Mouse (Mus musculus) limb, embryonic 12.5 days (tissue): Measurements from ENCODE around the gene Mipol1. TPM values are rescaled to one million over a fixed set of nuclear protein-coding genes. Genes with fewer than 3 reads are reported as not detected.
"Not testable (repeated sequence)": the region's sequence is repeated elsewhere in the genome, so short reads cannot be mapped to it uniquely, and the experiment has no call there.

ENCODE experiments used
- ATAC-seq: fragments of 200-750 bp; cut with Nextera tagmentation; 2 replicates; pipeline ENCODE4 v1.8.0; 2017; ENCODE audit warnings: low read depth, moderate TSS enrichment; ENCODE audit not compliant: insufficient number of reproducible peaks, insufficient read depth, low FRiP score, low TSS enrichment
- H3K27ac ChIP-seq: fragments of 300-500 bp; sonication (generic); 2 replicates; pipeline ENCODE4 v1.5.1; 2016; ENCODE audit warnings: mild to moderate bottlenecking, moderate library complexity
- H3K27me3 ChIP-seq: fragments of 300-500 bp; sonication (generic); 2 replicates; pipeline ENCODE4 v1.6.1; 2016; ENCODE audit warnings: mild to moderate bottlenecking, moderate library complexity
- H3K36me3 ChIP-seq: fragments of 300-500 bp; sonication (generic); 2 replicates; pipeline ENCODE4 v1.6.1; 2016; ENCODE audit warnings: mild to moderate bottlenecking, moderate library complexity
- H3K4me1 ChIP-seq: fragments of 300-500 bp; sonication (generic); replicated peaks from 2 replicates; pipeline ENCODE4 v1.6.1; 2016
- H3K4me2 ChIP-seq: fragments of 300-500 bp; sonication (generic); 2 replicates; pipeline ENCODE4 v1.6.1; 2016; ENCODE audit warnings: mild to moderate bottlenecking, moderate library complexity
- H3K4me3 ChIP-seq: fragments of 300-500 bp; sonication (generic); replicated peaks from 2 replicates; pipeline ENCODE4 v1.5.1; 2016; ENCODE audit warnings: mild to moderate bottlenecking
- H3K9ac ChIP-seq: fragments of 300-500 bp; sonication (generic); replicated peaks from 2 replicates; pipeline ENCODE4 v1.6.1; 2016; ENCODE audit warnings: mild to moderate bottlenecking, moderate library complexity
- H3K9me3 ChIP-seq: fragments of 300-500 bp; sonication (generic); 2 replicates; pipeline ENCODE4 v1.6.1; 2016; ENCODE audit warnings: mild to moderate bottlenecking, moderate library complexity
- WGBS: fragments of 180-500 bp; shearing (Covaris S2); methylation state at CpG from one replicate; pipeline ENCODE4 v1.1.7; 2016; 5-methylcytosine and 5-hydroxymethylcytosine counted together
- polyA plus RNA-seq: library from polyadenylated mRNA; unstranded; fragments of >200 nt; fragmentation: Nextera tagmentation; extraction: Ambion mirVana; gene quantifications from 2 replicates; pipeline ENCODE4 v1.2.1, GENCODE M21; 2016

Mipol1 gene
- polyA plus RNA-seq, 1 experiment from 2014 or later = 8.9 TPM

DNA sequence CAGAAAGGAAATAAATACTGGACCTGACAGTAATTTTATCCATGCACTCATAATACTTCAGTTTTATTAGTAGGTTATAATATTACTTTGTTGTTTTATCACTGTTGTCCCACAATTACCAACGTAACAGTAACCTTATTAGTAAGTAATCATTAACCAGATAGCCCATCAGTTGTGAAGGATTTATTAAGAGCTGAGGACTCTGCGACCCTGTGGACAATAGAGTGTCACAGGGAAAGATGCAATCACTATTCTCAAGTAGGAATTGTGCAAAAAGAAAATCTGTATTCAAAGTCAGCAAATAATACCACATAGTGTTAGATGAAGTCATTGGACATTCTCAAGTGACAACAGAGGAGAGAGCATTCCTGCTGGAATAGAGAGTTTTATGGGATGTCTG is 198.5 kb downstream of the Mipol1 start:
- no peak overlapping the region for H3K27ac ChIP-seq
- no peak overlapping the region for H3K4me2 ChIP-seq
- H3K9me3 ChIP-seq = no peaks in the 10 kb centered on the region
- no peak for ATAC-seq
- H3K9ac ChIP-seq = no peak overlapping the region
- no peaks in the 10 kb centered on the region for H3K4me1 ChIP-seq
- H3K27me3 ChIP-seq = no peaks in the 10 kb centered on the region
- 73% methylated on average over 2 of the region's 2 CpGs for WGBS
- H3K4me3 ChIP-seq = no peak overlapping the region
- H3K36me3 ChIP-seq = no peaks in the 10 kb centered on the region

GRCm38 (mm10) chr12:57436939-57437659 is 206.9 kb downstream of the Mipol1 start:
- H3K4me1 ChIP-seq, ATAC-seq, H3K27me3 ChIP-seq, H3K4me3 ChIP-seq, H3K36me3 ChIP-seq, H3K9ac ChIP-seq, H3K27ac ChIP-seq, H3K9me3 ChIP-seq, H3K4me2 ChIP-seq: not testable (repeated sequence)
- WGBS = 72% methylated on average over 8 of the region's 8 CpGs

- no peaks in the 10 kb centered on the region for H3K27me3 ChIP-seq
- no peak overlapping the region for H3K9ac ChIP-seq
- H3K36me3 ChIP-seq = no peaks in the 10 kb centered on the region
- no peaks in the 10 kb centered on the region for H3K9me3 ChIP-seq
- 76% methylated on average over 10 of the region's 10 CpGs for WGBS
- no peak overlapping the region for H3K4me3 ChIP-seq
- no peak overlapping the region for H3K27ac ChIP-seq
- H3K4me2 ChIP-seq = no peak overlapping the region
- H3K4me1 ChIP-seq = no peaks in the 10 kb centered on the region
- ATAC-seq = no peak
Observed at GRCm38 (mm10) chr12:57444281-57444903, 214.2 kb downstream of the Mipol1 start.

- H3K4me2 ChIP-seq = no peak overlapping the region
- no peaks in the 10 kb centered on the region for H3K36me3 ChIP-seq
- H3K9ac ChIP-seq = no peak overlapping the region
- no peak overlapping the region for H3K4me3 ChIP-seq
- H3K27me3 ChIP-seq = no peaks in the 10 kb centered on the region
- no peaks in the 10 kb centered on the region for H3K9me3 ChIP-seq
- H3K4me1 ChIP-seq = no peaks in the 10 kb centered on the region
- ATAC-seq = no peak
- no peak overlapping the region for H3K27ac ChIP-seq
- 90% methylated on average over 3 of the region's 3 CpGs for WGBS
Observed at GRCm38 (mm10) chr12:57447331-57447730, 217.1 kb downstream of the Mipol1 start.

DNA sequence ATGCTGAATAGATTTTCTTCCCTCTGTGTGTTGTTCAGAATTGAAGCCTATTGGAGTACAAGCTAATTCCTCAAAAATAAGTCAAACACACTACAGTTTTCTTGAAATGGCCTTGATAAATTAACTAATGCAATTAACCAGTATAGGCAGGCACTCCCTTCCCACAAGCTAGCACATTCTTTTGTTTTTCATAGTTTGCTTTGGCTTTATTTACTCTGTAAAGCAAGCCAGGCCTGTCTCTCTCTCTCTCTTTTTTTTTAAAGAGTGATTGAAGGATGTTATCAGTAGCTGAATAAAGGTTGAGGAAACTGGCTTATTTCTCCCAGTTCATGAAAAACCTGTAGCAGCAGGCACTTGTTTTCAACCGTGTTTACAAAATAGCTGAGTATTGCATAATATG is 219.1 kb downstream of the Mipol1 start:
- Histone ChIP-seq H3K27ac (no peak overlapping the region), H3K36me3 (no peaks in the 10 kb centered on the region), H3K9me3 (no peaks in the 10 kb centered on the region), H3K4me2 (no peak overlapping the region), H3K27me3 (no peaks in the 10 kb centered on the region), H3K9ac (no peak overlapping the region), H3K4me1 (no peaks in the 10 kb centered on the region), H3K4me3 (no peak overlapping the region)
- WGBS = 86% methylated on average over 1 of the region's 1 CpGs
- no peak for ATAC-seq

DNA sequence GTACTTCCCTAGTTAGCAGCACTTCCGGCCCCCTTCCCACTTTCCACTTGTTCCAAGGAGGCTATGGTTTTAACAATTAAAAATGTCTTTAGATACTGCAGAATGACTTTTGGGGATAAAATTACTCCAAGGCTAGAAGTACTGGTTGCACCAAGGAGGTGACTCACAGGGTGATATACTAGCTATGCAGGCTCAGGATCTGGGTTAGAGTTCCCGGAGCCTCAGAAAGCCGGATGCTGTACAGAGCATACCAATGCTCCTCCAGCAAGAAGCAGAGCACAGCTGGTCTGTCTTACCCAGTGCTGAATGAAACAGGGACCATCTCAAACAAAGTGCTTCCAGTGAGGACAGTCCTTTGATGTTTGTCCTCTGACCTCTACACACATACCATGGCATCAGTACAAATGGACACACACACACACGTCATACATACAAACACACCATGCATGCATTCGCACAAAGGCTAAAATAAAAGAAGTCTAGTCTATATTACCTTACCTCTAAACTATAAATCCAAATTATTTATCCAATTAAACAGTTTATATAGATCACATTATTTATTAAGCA is 219.9 kb downstream of the Mipol1 start:
- no peak for ATAC-seq
- Histone ChIP-seq H3K4me1 (no peaks in the 10 kb centered on the region), H3K9me3 (no peaks in the 10 kb centered on the region), H3K4me2 (no peak overlapping the region), H3K36me3 (no peaks in the 10 kb centered on the region), H3K9ac (no peak overlapping the region), H3K27ac (no peak overlapping the region), H3K4me3 (no peak overlapping the region), H3K27me3 (no peaks in the 10 kb centered on the region)
- WGBS = 87% methylated on average over 5 of the region's 5 CpGs

- no peaks in the 10 kb centered on the region for H3K9me3 ChIP-seq
- H3K4me3 ChIP-seq = no peak overlapping the region
- WGBS = 66% methylated on average over 4 of the region's 4 CpGs
- no peak overlapping the region for H3K27ac ChIP-seq
- no peak overlapping the region for H3K9ac ChIP-seq
- no peak overlapping the region for H3K4me2 ChIP-seq
- no peak for ATAC-seq
- no peaks in the 10 kb centered on the region for H3K36me3 ChIP-seq
- 0 out of 2 replicates have a peak, but pooled peaks cover 5% of the 10 kb centered on the region for H3K4me1 ChIP-seq
- H3K27me3 ChIP-seq = no peaks in the 10 kb centered on the region
Observed at GRCm38 (mm10) chr12:57456911-57457310, 226.7 kb downstream of the Mipol1 start.

GRCm38 (mm10) chr12:57457339-57457738 is 227.1 kb downstream of the Mipol1 start:
- no peak overlapping the region for H3K27ac ChIP-seq
- no peak overlapping the region for H3K4me3 ChIP-seq
- no peak overlapping the region for H3K9ac ChIP-seq
- H3K27me3 ChIP-seq = no peaks in the 10 kb centered on the region
- no peaks in the 10 kb centered on the region for H3K36me3 ChIP-seq
- 45% methylated on average over 4 of the region's 4 CpGs for WGBS
- no peaks in the 10 kb centered on the region for H3K9me3 ChIP-seq
- no peak for ATAC-seq
- H3K4me2 ChIP-seq = no peak overlapping the region
- H3K4me1 ChIP-seq = 0 out of 2 replicates have a peak, but pooled peaks cover 5% of the 10 kb centered on the region

GRCm38 (mm10) chr12:57464520-57465334 is 234.5 kb downstream of the Mipol1 start:
- Histone ChIP-seq H3K4me2 (no peak overlapping the region), H3K36me3 (no peaks in the 10 kb centered on the region), H3K4me3 (no peak overlapping the region), H3K4me1 (0 out of 2 replicates have a peak, but pooled peaks cover 5% of the 10 kb centered on the region), H3K27ac (no peak overlapping the region), H3K9me3 (no peaks in the 10 kb centered on the region), H3K27me3 (no peaks in the 10 kb centered on the region), H3K9ac (no peak overlapping the region)
- WGBS = 84% methylated on average over 12 of the region's 12 CpGs
- ATAC-seq = no peak

- Histone ChIP-seq H3K4me3 (no peak overlapping the region), H3K27me3 (no peaks in the 10 kb centered on the region), H3K4me1 (no peaks in the 10 kb centered on the region), H3K4me2 (no peak overlapping the region), H3K9ac (no peak overlapping the region), H3K27ac (no peak overlapping the region), H3K36me3 (no peaks in the 10 kb centered on the region), H3K9me3 (no peaks in the 10 kb centered on the region)
- ATAC-seq = no peak
- 83% methylated on average over 8 of the region's 8 CpGs for WGBS
Observed at GRCm38 (mm10) chr12:57471786-57472185, 241.6 kb downstream of the Mipol1 start.

DNA sequence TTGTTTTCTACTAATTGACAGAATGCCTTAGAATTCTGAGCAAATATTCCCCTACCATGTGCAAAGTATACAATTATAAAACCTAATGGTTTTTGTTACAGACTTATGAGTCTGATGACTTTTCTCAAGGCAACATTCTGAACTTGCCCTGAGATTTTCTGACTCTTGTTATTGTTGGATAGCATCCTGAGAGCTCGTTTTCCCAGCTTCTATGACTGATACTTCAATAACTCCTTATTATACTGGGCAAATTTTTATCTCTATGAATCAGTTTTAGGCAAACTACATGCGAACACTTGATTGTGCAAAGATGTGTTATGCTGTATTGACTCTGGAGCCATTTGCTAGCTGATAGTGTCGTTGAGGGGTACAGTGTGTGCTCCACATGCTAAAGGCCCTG is 246.6 kb downstream of the Mipol1 start:
- no peaks in the 10 kb centered on the region for H3K9me3 ChIP-seq
- no peak overlapping the region for H3K4me2 ChIP-seq
- H3K4me3 ChIP-seq = no peak overlapping the region
- no peaks in the 10 kb centered on the region for H3K36me3 ChIP-seq
- ATAC-seq = no peak
- H3K27me3 ChIP-seq = no peaks in the 10 kb centered on the region
- WGBS = 80% methylated on average over 3 of the region's 3 CpGs
- no peak overlapping the region for H3K9ac ChIP-seq
- H3K27ac ChIP-seq = no peak overlapping the region
- H3K4me1 ChIP-seq = no peaks in the 10 kb centered on the region
